Mouse (Mus musculus) cerebellum, adult 9-10 months (tissue): ENCODE measurements around the gene Zbtb20.

ENCODE experiments used
- DNase-seq: peaks from one replicate; pipeline ENCODE4 v3.0.0; 2022

Zbtb20 gene

GRCm38 (mm10) chr16:43619277-43619676 lies 743.6 kb downstream of the Zbtb20 start:
- no peak for DNase-seq

- DNase-seq, result no peak
Observed at GRCm38 (mm10) chr16:43620359-43620758, 744.7 kb downstream of the Zbtb20 start.

GRCm38 (mm10) chr16:43623315-43624000 lies 747.8 kb downstream of the Zbtb20 start:
- DNase-seq, result no peak

- DNase-seq, result no peak
Observed at GRCm38 (mm10) chr16:43624876-43625275, 749.2 kb downstream of the Zbtb20 start.

GRCm38 (mm10) chr16:43625289-43625688 lies 749.6 kb downstream of the Zbtb20 start:
- DNase-seq, result no peak

GRCm38 (mm10) chr16:43625956-43626355 lies 750.3 kb downstream of the Zbtb20 start:
- DNase-seq, result no peak

- DNase-seq, result no peak
Observed at GRCm38 (mm10) chr16:43628662-43629061, 753.0 kb downstream of the Zbtb20 start.

GRCm38 (mm10) chr16:43631758-43632157 lies 756.1 kb downstream of the Zbtb20 start:
- DNase-seq, result no peak

- DNase-seq, result no peak
Observed at GRCm38 (mm10) chr16:43634037-43634436, 758.4 kb downstream of the Zbtb20 start.

GRCm38 (mm10) chr16:43637241-43637640 lies 761.6 kb downstream of the Zbtb20 start:
- no peak for DNase-seq

GRCm38 (mm10) chr16:43638406-43639049 lies 762.8 kb downstream of the Zbtb20 start:
- peak; percentile 40 for DNase-seq

GRCm38 (mm10) chr16:43641230-43641629 lies 765.5 kb downstream of the Zbtb20 start:
- DNase-seq, result no peak

- DNase-seq, result no peak
Observed at GRCm38 (mm10) chr16:43645879-43646278, 770.2 kb downstream of the Zbtb20 start.

GRCm38 (mm10) chr16:43646943-43647342 lies 771.3 kb downstream of the Zbtb20 start:
- no peak for DNase-seq

- no peak for DNase-seq
Observed at GRCm38 (mm10) chr16:43647641-43648040, 772.0 kb downstream of the Zbtb20 start.

GRCm38 (mm10) chr16:43650355-43651080 lies 774.8 kb downstream of the Zbtb20 start:
- DNase-seq, result no peak

GRCm38 (mm10) chr16:43653288-43653687 lies 777.6 kb downstream of the Zbtb20 start:
- DNase-seq, result no peak

- DNase-seq, result no peak
Observed at GRCm38 (mm10) chr16:43654269-43654668, 778.6 kb downstream of the Zbtb20 start.

- no peak for DNase-seq
Observed at GRCm38 (mm10) chr16:43655183-43655787, 779.6 kb downstream of the Zbtb20 start.

- DNase-seq, result no peak
Observed at GRCm38 (mm10) chr16:43661576-43661975, 785.9 kb downstream of the Zbtb20 start.

GRCm38 (mm10) chr16:43662124-43663004 lies 786.7 kb downstream of the Zbtb20 start:
- no peak for DNase-seq

GRCm38 (mm10) chr16:43663978-43664579 lies 788.4 kb downstream of the Zbtb20 start, which contains the start of gene Tigit:
Tigit (minus strand) TSS chr16:43664146.
- no peak for DNase-seq
